Mouse (Mus musculus): ENCODE data around the gene Dzank1.
A peak's percentile ranks its signal among the peaks of the same experiment; 100 is the strongest.

The Dzank1 gene

DNA sequence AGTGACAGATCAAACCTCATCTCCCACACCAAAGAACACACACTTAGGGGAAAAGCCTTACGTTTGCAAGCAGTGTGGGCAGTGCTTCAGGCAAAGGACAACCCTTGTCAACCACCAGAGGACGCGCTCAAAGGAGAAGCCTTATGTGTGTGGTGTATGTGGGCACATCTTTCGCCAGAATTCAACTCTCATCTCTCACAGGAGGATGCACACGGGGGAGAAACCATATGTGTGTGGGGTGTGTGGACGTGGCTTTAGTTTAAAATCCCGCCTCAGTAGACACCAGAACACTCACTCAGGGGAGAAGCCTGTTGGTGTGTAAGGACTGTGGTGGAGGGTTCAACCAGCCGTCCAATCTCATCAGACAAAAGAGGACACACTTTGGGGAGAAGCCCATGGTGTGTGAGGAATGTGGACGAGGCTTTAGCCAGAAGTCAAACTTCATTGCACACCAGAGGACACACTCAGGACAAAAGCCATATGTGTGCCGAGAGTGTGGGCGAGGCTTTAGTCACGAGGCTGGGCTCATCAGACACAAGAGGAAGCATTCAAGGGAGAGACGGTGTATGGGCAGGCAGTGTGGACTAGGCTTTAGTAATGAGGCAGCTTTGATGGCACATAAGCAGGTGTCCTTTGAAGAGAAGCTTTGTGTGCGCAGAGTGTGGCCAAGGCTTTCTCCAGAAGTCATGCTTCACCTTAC is 61.2 kb downstream of the Dzank1 start:
- no peak for DNase-seq (ENCODE audit: low spot score)

DNA sequence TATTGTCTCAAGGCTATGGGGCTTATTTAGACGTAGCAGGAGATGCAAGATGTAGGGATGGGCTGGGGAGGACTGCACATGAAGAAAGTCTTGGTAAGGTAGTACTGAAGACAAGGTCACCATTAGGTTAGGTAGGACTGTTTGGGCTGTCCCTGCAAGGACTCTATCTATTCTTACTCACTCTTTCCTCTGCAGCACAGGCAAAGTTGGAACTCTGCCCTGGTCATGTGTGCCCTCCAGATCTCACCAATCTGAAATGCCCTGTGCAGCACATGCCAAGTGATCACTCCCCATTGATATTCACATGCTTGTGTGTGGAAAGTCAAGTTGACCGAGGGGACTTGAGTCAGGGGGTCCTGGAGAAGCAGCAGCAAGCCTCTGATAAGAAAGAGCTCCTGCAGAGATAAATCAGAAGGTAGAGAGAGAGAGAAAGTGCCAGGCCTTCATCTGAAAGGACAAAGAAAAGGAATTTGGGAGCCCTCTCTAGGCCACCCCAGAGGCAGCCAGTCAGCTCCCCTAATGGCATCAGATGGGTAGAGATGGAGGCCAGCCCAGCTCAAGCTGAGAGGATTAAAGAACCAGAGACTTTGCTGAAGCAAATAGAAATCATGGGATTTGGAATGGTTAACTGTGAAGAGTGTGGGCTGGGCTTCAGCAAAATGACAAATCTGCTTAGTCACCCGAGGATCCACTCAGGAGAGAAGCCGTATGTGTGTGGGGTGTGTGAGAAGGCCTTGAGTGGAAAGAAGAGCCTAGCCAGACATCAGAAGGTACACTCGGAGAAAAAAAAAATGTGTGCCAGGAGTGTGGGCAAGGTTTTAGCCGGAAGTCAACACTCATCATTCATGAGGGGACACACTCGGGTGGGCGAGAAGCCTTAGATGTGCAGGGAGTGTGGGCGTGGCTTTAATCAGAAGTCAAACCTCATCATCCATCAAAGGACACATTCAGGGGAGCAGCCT is 62.1 kb downstream of the Dzank1 start:
- no peak for DNase-seq (ENCODE audit: low spot score)

DNA sequence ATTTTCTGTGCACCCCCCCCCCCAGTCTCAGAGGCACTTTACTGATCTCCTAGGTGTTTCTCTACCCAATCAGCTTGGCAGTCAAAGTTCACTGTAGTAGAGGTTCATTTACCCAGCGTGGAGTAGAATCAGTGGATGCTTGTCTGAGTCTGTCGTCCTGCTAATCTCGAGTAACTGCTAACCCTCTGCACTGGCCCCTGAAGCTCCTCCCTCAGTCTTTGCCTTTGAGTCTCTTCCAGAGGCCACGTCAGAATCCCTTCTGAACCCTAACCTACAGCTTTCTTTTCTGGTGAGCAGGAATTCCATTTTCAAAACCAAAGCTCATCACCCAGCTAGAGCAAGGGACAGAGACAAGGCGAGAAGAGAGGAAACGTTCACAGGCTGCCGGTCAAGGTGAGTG is 63.0 kb downstream of the Dzank1 start:
- no peak for DNase-seq (ENCODE audit: low spot score)

DNA sequence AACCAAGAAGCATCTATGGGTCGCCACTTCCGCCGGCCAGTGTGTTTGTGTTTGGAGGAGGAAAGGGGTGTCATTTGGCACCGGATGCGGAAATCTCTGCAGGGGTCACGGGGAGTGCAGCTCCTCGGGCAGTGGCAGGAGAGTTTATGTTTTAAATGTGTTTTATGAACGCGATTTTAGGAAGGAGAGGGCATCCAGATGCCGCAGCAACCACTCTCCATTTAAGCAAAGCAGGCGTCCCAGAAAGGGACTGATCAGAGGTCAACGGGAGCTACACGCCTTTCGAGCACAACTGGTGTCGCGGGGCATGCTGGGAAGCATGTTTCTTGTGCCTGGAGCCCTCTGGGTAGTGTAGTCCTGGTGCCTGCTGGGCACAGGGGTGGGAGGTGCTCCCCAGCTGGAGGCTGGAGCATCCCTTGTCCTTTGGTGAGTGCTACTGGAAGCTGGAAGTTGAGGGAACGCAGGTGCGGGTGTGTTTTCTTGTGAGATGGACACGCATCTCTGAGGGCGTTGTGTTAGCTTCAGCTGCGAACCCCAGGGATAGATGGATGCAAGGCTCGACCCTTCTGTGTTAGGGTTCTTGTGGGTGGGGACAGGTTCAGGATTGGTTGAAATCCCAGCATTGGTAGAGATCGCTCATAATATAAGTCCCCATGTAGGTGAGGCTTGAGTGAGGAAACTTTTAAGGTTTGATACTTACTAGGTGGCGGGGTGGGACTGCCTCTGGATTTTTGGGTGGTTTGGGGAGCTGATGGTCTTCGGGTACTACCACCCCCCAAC is 68.0 kb downstream of the Dzank1 start:
- peak; percentile 86 for DNase-seq (ENCODE audit: low spot score)

DNA sequence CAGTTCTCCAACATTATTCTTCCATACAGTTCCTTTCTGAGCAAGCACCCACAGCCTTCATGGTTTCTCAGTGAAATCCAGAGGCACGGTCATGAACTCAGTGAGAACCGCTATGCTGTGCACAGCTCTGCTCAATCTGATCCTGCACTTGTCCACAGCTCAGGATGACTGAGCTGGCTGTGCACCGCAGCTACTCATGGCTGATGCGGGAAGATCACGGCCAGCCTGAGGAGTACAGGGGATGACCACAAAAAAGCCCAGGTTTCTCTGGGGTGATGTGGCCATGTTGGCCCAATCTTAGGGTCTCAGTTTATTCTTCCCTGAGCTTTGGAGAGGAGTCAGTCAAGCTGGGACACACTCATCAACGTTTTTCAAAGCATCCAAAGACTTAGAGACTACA is 68.9 kb downstream of the Dzank1 start:
- no peak for DNase-seq (ENCODE audit: low spot score)

DNA sequence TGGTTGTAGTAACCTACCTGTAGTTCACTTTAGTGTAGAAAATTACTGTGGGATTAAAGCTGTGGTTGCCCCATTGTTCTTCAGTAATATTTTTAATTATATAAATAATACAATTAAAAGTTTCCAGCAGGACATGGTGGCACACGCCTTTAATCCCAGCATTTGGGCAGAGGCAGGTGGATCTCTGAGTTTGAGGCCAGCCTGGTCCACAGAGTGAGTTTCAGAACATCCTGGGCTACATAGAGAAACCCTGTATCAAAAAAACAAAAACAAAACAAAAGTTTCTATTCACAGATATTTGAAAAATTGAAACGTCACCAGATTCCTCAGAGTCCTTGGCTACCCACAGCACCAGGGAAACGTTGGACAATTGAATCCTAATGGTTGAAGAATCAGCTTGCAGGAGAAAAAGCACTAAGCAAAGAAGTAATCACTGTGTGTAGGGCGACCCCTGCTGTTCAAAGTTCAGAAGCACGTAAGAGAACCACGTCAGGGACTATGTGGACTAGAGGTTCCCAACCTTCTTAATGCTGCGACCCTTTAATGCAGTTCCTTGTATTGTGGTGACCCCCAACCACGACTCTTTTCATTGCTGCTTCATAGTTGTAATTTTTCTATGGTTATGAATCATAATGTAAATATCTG is 74.7 kb downstream of the Dzank1 start:
- peak; percentile 58 for DNase-seq (ENCODE audit: low spot score)

DNA sequence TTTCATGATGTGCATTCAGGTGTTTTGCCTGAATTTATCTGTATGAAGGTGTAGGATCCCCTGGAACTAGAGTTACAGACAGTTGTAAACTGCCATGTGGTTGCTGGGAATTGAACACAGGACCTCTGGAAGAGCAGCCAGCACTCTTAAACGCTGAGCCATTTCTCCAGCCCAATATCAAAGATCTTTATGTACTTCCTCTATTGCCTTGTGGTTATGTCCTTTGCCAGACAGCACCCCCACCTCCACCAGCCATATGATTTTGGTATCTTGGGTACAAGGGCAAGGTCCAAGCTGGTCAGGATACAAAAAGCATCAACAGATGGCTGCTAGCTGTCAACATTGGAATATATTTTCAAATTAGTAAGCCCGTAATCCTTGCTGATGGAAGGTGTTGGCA is 76.8 kb downstream of the Dzank1 start:
- no peak for DNase-seq (ENCODE audit: low spot score)

DNA sequence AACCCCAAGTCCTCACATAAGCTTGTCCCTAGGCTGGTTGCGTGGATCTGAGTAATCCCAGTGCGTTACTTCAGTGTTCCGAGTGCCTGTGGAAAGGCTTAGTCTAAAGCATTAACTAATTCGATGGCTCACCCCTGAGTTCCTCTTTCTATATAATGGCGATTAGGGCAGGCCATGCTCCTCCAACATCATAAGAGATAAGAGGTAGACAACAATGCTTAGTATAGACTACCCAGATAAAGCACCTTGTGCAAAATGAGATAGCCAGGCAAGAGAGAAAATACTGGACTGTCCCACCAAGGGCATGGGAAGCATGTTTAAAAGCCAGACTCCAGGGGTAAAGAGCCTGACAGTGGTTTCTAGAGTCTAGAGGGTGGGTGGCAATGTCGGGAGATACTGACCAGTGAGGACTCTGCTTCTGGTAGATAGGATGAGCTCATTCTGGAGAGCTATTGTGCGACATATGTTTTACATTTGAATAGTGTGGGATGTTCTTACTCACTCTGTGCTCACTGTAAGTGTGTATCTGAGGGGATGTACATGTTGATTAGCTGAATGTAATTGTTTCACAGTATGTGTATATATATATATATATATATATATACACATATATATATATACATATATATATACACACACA is 80.7 kb downstream of the Dzank1 start:
- no peak for DNase-seq (ENCODE audit: low spot score)

DNA sequence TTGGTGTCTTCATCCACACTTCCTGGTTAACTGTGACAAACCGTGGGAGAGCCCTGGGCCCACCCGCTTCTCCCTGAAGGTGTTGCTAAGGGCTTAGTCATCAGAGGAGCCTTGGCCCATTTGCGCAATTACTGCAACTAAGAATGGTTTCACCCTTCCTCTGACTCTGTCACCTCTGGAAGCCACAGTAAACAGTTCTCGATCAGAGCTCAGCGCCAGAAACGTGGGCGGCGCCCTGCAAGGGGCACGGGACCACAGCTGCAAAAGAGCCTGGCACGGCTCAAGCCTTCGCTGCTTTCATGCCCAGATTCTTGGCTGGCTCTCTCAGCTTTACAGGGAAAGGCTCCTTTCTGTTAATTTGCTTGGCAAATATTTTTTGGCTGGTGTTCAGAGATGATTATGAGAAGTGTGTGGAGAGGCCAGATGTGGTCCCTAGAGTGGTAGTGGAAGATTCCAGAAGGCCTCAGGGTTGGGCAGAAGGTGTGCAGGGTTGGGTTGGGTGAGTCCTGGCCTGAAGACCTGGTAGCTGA is 85.8 kb downstream of the Dzank1 start:
- no peak for DNase-seq (ENCODE audit: low spot score)

DNA sequence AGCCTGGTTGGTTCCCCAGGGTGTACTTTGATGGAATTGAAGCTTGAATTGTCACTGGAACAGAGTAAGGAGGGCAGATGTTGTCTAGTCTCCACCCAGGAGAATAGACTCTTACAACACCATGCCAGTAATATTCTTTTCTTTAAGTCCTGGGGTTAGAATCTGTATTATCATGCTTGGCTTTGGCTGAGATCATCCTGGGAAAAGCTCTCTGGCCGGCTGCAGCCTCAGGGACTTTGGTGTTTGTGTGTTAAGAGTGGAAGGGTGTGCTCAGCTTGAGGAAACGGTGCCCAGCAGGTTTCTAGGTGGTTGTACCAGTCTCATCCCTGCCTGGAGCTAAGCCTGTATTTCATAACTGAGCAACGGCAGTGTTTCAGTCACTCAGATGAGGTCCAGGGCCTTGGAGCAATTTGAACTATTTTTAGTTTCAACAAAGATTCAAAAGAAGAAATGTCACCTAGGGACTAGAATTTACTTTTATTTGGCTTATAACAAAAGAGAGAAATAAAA is 88.0 kb downstream of the Dzank1 start:
- DNase-seq (ENCODE audit: low spot score) = no peak

DNA sequence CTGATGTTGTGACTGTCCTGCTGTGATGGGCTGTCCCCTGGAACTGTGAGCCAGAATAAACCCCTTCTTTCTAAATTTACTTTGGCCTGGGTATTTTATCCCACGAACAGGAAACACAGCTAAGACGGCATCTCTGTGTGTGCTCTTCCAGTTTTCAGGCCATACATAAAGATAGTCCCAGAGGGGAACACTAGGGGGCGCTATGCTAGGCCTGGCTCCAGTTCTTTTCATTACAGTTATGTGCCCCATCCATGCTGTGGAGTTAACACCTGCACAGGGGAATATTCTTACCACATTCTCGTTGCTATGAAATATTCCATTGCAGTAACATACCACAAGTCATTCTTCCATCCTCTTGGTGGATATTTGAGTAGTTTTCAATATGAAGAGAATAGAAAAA is 88.8 kb downstream of the Dzank1 start:
- DNase-seq (ENCODE audit: low spot score) = no peak

DNA sequence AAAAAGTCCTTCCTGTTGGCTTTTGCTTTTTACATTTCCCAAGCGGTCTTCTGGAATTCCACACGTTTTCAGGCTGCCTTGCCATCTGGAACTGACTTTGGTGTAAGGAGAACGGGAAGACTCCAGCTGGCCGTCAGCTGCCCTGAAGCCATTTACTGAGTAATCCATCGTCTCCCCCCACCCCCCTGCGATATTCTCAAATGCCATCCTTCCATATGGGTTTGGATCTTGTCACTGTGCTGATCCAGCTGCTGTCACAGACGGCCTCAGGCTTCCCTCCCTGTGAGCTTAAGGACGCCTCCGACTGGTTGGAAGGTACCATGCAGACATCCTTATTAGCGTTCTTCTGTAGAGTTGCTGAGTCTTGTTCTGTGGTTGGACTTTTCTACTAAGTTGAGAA is 91.5 kb downstream of the Dzank1 start:
- no peak for DNase-seq (ENCODE audit: low spot score)

DNA sequence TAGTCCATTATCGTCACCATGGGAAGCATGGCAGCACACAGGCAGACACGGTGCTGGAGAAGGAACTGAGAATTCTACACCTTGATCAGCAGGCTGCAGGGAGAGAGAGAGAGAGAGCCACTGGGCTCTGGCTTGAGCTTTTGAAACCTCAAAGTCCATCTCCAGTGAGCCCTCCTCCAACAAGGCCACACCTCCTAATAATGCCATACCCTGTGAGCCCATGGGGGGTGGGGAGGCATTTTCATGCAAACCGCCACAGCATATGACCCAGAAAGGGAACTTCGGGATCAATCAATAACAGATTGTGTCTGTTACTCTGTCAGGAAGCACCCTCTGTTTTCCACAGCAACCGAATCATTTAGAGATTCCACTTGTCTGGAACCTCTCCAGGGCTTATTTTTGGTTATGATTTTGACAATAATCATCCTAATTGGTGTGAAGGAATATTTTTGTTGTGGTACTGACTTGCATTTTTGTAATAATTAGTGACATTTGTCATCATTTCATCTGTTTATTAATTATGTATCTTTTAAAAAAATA is 95.9 kb downstream of the Dzank1 start:
- DNase-seq (ENCODE audit: low spot score) = peak; percentile 53

DNA sequence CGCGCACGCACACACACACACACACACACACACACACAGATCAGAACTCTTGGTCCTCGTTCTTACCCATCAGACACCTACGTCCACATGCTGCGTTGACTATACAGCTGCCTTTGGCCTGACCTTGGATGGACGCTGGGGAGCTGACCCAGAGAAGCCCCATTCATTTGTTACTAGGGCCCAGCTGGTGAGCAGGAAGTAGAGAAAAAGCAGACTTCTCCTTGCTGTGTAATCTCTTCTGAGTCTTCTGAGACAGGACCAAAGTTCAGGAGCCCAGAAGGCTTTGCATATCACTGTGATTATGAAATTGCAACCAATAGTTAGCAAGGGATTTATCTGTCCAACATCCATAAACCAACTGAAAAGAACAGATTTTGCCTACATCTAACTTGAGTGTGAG is 98.0 kb downstream of the Dzank1 start:
- no peak for DNase-seq (ENCODE audit: low spot score)

DNA sequence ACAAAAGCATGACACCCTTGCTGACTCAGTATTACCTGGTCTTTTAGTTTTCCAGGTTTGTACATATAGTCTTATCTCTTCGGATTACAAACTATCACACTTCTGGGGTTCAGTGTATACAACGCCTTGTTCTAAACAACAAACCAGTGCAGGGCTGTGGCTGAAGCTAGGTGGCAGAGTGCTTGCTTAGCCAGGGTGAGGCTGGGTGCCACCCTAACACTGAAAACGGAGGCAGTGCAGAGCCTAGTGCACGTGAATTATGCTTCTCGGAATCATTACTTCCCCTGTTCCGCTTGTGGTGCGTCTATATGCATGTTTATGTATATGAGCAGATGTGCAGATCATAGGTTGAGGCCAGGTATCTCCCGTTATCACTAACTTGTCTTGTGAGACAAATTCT is 98.6 kb downstream of the Dzank1 start:
- DNase-seq (ENCODE audit: low spot score) = no peak

DNA sequence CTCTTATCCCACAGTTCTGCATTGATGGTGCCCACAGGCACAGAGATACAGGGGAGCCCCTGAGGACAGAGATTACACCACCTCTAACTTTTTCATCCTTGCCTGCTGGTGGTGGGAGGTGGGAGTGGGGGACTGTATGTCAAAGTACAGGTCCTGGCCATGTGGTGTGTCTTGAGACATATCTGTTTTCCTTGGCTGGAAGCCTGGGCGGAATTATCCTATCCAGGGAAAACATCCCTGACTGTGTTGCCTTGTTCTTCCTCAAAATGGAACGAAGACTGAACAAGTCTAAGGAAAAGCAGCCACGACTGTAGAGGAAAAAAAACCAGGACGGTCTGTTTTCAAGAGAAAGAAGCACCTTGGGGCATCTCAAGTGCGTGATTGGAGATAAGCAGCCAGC is 99.4 kb downstream of the Dzank1 start:
- no peak for DNase-seq (ENCODE audit: low spot score)

DNA sequence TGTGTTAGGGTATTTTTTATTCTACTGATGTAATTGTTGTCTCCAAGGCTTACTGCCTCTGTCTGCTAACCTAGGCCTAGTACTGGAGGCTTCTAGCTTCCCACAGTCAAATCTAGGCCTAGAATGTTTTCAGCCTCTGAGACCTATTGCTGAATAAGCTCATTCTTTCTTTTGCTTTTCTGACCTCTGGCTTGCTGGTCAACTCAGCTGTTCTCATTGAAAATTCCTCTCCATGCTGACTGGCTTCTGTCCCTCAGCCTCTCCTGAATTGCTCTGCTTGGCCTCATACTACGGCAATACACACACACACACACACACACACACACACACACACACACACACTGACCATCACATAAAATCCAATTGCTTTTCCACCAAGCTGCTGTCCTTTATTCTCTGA is 101.5 kb downstream of the Dzank1 start:
- no peak for DNase-seq (ENCODE audit: low spot score)

DNA sequence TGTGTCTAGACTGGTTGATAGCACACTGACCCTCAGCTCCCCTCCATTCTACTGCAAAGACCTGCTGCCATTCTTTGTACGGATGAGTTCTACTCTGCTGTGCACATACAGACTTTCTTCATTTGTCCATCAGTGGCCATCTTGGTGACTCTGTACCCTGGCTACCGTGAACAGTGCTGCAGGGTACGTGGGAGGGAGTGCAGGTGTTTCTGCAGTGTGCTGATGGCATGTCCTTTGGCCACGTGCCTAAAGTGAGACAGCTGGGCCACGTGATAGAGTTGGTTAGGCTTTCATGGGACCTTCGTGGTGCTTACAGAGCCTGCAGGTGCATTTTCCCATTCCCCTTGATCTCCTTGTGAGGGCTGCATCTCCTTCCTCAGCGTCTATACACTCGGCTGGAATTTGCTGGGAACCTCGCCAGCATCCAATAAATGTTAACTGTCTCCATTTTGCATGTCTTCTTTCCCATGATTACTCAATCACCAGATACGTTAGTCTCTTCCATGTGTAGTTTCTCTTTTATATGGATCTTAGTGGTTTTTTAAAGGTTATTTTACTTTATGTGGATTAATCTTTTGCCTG is 105.0 kb downstream of the Dzank1 start:
- DNase-seq (ENCODE audit: low spot score) = no peak

Measured in yolk sac, embryonic 10.5 days (tissue).